Mouse (Mus musculus): ENCODE measurements around the gene Crim1.

The Crim1 gene

DNA sequence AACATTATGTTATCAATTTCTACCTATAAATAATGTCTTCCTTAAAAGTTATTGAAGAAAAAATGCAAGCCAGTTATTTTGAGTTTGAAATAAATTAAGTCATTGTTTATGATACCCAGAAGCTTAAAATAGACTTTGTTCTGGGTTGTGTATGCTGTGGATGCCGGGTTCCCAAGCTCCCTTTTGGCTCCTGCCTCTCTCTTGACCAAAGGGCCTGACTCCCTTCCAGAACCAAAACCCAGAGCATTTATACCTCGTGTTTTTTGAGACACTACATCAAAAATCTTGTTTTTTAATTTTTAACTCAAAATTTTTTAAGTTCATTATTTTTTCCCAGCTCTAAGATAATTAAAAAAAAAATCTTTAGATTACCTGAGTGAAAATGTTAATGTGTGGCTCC lies 87.3 kb downstream of the Crim1 start:
- DNase-seq (ENCODE audit: low spot score) = no peak

DNA sequence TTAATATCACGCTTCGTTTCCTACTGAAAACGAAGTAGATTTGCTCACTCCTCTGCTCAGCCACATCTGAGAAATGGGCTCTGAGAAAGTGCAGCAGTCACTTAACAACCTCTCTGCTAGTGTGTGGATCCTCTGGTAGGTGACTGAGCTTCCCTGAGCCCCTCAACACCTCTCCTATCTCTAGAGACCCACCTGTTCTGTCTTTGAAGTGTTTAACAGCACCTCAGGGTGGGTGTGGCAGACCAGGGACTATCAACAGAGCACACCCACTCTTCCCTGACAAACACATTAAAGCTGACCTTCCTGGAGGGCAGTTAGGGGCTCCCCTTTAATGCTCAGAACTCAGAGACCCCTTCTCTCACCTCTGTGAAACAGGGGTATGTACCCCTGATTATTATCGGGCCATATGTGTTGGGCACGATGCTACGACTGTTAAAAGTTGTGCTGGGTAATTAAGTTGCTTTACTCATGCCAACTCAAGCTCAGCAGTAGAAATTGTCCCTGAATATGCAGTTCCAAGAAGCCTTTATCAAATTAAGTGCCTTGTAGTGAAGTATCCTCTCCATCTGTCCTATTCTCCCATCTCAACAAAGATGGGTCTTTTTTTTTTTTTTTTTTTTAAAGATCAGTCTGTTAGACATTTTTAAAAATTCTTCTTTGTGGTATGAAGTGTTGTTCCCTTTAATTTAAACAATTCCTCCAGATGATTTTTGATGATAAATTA lies 90.3 kb downstream of the Crim1 start:
- DNase-seq (ENCODE audit: low spot score) = no peak

DNA sequence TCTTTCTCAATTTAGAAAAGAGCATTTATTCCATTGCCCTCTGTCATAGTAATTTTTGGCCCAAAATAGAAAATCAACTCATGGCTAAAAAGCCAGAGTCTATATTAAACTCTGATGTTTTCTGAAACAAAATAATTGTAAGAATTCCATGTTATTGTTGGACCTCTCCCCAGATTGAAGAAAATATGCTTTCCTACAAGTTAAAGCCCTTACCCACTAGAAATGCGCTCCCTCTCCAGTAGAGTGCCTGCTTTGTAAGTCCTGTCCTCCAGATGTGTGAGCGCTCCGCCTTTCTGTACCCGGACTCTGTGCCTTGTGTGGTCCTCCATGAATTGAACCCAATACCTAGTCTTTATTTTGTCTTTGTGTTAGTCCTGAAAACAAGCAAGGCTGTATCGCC lies 91.0 kb downstream of the Crim1 start:
- no peak for DNase-seq (ENCODE audit: low spot score)

DNA sequence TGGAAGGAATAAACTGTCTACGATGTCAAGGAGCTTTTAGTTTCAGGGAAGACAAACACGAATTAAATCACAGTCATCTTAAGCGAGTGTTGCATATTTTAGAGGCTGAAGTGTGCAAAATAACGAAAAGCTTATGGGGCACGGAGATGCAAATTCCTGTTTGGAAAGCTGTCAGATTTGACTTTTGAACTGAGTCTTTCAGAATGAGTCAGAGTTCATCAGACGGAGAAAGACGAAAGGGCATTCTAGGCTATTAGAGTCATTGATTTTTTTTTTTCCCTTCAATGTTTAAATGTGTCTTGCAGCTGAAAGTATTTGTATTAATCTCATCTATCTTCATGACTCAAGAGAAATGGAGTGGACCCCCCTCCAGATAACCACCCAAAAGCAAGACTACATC lies 92.3 kb downstream of the Crim1 start:
- no peak for DNase-seq (ENCODE audit: low spot score)

DNA sequence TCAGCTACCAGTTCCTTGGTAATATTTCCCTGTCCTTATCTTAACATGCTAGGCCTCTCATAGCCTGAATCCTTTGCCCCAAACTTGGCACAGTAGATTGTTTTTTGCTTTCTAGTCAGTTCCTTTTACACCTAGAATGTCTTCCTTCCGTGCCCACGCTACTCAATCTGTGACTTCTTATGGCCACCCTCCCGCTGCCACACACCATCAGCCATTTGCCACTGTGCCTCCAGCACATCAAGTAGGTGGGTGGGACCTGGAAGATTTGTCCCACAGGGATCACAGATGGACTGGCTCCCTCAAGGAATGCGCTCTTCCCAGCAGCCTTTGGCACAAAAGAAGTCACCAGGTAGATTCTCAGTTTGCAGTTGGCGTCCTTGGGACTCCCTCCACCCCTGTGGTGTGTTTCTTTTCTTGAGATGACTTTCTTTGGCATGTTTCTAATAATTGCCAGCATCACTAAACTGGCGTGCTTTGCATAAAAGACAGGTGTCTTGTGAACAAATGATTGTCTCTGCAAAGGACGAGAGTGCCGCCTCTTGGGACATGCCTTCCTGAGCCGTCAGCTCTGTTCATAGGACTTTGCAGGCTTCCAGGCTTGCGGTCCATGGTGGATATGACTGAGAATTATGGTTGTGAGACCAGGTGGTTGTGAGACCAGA lies 92.9 kb downstream of the Crim1 start:
- no peak for DNase-seq (ENCODE audit: low spot score)

DNA sequence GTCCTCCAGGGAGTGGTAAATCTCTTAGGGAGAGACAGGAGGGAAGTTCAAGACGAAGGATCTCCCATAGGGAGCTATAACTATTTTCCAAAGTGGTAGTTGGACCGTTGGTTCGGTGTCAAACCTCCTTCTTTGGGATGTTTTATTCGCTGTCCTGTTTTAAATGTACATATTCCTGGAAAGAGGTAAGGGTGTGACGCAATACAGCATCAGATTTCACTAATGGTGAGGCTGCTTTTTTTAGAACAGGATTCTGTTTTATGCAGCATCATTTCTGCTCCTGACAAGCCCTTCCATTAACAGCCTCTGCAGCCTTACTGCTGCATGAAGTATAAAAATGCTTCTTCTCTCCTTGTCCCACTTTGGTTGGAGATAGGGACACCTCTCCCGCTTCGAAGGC lies 95.9 kb downstream of the Crim1 start:
- no peak for DNase-seq (ENCODE audit: low spot score)

DNA sequence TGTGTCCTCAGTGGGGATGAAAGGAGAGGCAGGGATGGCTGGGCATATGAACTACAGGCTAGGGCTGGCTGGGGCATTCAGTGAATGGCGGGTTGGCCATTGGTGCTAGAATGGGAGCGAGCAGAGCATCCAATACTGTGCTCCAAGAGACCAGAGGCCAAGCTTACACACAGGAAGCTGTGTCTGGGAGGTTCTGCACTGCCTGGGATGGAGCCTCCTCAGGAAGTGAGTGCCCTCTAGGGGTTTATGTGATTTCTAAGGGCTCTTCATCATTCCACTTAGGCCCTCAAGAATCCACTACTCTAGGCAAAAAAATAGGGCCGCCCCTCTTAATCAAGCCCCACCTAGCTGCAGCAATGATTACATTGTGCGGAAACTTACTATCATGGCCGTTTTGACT lies 98.1 kb downstream of the Crim1 start:
- peak; percentile 54 for DNase-seq (ENCODE audit: low spot score)

DNA sequence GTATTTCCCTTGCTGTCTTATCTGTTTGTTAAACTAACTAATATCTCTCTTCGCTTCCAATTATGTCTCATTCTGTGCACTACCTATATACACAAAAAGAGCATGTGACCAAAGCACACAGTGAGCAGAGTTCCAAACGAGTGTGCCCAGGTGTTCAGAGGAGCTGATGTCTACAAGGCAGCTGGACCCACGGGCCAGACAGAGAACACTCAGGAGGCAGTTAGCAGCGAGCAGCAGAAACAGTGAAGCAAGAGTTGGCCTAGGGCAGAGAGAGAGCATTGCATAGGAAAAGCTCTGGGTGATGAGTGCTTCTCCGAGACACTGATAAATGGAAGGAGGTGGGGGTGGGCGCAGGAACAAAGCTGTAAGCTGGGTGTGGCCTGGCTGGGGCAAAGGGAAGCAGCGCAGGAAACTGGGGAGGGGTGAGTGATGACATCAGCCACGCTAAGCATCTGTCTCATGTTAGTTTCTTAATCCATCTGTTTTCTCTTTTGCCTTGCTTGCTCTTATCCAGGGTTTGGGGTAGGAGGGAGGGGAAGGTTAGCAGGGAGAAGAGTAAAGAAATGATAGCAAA lies 99.0 kb downstream of the Crim1 start:
- peak; percentile 26 for DNase-seq (ENCODE audit: low spot score)

DNA sequence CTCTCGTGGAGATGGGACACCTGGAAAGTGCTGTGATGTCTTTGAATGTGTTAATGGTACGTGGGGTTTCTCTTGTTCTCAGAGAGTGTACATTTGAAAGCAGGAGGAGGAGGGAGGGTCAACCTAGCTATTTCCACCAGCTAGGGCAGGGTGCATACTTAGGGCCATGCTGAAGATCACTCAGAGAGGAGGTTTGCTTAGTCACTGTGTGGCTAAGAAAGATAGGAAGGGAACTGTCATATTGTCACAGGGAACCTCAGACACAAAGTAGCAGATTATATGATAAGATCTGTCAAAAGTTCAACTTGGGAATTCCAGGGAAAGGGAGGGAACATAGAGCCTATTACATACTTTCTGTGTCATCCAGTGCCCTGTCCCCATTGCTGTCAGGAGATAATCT lies 103.0 kb downstream of the Crim1 start:
- DNase-seq (ENCODE audit: low spot score) = no peak

DNA sequence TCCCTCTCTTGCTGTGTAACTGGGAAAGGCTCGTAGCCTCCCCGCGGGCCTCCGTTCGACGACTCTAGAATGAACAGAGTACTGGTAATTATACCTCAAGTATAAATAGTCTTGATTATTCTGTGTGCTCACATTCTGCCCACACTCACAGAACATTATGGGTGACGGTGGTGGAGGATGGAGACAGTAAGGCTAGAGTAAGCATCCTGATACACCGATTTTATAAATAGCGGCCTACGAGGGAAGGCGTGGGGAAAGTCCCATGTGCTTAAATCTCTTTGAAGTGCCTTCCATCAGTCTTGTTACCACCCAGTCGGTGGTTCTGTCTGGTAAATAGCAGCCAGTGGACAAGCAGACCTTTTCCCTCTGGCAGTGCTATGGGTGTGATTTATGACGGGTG lies 104.0 kb downstream of the Crim1 start:
- DNase-seq (ENCODE audit: low spot score) = no peak

DNA sequence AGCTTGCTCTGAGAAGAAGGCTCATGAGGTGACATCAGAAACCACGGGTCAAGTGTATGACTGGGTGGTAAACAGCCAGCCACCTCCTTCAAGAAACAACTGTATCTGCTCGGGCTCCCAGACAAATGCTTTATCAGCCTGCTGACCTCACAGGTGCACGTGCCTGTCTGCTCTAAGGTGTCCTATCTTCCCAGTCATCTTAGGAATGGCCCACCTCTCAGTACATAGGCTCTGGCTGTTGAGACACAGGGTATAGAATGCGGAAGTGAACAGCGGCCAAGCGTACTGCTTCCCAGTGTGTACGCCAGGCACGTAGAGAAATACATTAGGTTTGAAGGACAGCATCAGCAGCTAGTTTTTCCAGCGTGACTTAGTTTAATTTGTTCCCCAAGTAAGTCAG lies 106.4 kb downstream of the Crim1 start:
- DNase-seq (ENCODE audit: low spot score) = no peak

DNA sequence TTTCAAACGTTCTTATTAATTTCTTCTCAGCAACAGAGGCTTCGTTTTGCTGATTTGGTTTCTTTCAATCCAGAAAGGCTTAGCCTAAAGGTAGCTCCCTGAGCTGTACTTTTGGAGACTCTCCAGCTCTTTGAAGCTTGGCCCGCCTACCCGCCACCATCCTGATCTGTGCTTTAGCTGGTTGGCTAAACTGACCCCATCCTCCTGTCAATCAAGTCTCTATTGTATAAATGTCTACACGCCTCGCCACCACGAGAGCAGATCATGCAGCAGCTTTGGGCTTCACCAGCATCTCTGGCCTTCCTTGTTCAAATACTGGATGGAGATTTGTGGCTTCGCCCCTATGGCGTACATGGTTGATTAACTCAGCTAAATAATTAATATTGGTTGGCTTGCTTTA lies 108.2 kb downstream of the Crim1 start:
- DNase-seq (ENCODE audit: low spot score) = no peak

DNA sequence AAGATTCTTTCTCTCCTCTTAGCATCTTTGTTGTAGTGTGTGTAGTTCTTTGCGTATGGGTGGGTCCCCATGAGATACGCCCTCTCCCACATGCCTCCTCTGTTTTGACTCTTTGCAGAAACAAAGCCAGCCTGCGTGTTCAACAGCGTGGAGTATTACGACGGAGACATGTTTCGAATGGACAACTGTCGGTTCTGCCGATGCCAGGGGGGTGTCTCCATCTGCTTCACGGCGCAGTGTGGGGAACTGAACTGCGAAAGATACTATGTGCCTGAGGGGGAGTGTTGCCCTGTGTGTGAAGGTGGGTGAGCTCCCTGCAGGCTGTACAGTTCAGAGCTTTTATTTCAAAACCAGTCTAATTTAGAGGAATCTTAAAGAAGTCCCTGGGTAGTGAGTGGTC lies 113.0 kb downstream of the Crim1 start:
- no peak for DNase-seq (ENCODE audit: low spot score)

DNA sequence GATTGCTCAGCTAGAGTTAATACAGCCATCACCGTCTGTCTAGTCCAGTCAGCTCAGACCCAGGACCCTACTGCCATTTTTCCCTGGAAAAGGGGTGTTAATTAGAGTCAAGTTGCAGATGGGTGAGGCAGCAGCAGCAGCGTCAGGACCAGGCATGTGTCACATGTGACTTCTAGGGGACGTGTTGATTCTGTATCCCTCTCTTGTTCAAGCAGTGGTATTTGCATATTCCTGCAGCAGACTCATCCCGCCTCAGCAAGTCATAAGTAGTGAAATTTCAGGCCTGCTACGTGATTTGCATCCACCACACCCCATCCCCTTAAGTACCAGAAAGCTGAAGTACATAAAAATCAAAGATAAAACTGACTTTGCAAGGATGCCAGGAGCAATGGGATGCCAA lies 113.6 kb downstream of the Crim1 start:
- DNase-seq (ENCODE audit: low spot score) = no peak

DNA sequence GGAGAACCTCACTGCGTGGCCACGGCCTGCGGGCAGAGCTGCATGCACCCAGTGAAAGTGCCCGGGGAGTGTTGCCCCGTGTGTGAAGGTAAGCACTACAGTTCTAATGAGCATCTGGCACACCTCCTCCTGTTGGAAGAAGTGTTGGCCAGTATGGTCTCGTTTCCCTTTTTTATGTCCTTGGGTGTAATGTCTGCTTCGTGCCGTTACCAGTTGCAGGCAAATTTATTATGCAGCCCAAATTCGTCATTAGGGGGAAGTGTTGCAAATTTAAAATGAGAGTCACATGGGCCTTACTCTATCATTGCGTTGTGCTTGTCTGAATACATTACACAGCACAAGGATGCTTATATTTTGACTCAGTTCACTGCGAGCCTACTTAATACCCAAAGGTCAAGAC lies 115.6 kb downstream of the Crim1 start:
- no peak for DNase-seq (ENCODE audit: low spot score)

DNA sequence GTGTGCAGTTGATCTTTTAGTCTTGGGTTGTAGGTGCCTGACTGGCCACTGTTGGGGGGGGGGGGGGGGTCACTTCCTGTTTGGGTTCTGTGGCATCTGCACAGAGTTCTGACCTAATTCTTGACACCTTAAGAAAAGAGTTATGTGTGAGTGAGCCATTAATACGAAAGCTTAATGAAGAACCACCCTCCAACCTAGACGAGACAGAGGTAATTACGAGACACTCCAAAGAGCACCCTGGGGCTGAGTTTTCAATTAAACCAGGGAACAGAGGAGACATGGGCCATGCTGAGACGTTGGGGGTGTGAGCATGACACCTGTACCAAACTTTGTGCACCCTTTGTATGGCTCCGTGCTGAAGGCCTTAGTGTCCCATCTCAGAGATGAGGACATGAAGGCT lies 117.3 kb downstream of the Crim1 start:
- DNase-seq (ENCODE audit: low spot score) = no peak

DNA sequence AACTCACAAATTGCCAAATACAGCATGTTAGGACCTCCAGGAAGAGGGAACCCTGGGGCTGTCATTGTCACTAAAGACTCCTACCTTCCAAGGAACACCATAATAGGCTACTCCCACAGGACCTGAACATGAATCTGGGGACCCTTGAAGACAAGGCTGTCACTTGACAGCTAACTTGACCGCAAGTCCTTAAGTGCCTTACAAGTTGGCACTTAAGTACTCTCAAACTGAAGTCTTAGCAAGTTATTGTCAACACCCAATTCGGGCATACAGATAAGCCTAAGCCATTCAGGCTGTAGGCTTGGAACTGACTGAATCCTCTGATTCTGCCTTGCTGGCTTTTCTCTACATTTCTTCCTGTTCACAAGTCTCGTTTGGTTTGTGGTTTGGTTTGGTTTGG lies 118.8 kb downstream of the Crim1 start:
- peak; percentile 26 for DNase-seq (ENCODE audit: low spot score)

DNA sequence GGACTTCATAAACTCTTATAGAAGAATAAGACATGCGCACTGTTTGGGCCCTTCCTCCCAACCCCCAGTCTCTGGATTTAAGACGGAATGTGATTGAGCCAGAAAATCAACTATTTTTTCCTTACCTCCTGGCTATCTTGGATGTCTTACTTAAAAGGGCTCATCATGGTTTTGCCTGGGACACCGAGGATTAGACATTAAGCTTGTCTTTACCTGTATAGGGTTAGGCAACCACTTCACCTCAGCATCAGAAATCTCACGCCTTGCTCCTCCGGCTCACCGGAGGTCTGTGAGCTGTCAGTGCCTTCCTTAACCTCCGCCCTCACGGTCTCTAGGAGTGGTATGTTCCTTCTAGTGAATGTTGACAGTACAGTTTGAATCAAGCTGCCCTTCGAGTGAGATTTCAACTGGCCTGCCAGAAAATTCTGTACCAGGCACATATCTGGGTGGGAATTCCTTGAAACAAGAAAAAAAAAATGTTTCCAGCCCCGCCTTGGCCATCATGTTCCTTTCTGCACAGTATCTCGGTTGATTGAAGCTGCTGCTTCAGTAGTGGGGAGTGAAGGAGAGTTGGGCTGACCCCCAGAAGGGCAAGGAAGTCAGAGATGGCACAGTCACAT lies 121.3 kb downstream of the Crim1 start:
- DNase-seq (ENCODE audit: low spot score) = peak; percentile 46

DNA sequence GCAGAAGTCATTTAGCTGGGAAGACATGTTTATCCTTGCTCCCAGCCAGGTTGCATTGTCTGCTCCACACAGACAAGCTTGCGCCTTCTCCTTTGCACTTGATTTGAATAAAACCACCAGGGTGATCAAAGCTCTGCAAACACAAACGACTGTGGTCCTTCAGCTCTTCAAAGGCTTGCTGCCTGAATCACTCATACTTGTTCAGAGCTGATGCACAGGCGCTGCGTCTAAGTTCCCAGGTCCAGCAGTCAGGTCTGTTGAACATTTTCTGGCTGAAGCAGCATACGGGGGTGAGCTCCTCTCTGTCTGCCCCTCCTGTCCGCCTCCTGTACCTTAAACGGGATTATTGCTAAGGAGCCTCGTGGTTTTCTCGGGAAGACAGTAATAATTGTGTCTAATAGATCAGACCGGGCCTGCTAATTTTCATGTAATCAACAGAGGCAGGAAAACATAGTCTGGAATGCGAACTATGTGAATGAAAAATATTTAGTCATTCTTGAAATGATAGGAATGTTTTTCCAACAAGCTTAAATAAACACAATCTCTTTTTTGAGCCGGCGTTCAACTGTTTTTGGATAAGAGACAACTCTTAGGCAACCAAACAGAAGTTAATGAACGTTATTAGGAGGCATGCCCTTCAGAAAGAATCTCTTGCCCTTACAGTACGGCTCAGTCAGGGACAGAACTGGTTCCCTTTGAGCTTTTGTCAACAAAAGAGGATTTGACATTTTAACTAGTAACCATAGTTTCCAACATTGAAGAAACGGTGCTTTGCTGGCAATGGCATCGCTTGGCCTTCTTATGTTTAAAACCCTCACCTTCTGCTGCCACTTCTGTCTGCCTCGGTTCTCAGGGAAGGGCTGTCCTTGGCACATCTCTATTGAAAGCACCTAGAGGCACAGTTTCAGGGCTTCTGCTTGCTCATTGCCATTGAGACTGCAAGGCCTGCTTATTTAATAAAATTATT lies 122.6 kb downstream of the Crim1 start:
- DNase-seq (ENCODE audit: low spot score) = peak; percentile 54

DNA sequence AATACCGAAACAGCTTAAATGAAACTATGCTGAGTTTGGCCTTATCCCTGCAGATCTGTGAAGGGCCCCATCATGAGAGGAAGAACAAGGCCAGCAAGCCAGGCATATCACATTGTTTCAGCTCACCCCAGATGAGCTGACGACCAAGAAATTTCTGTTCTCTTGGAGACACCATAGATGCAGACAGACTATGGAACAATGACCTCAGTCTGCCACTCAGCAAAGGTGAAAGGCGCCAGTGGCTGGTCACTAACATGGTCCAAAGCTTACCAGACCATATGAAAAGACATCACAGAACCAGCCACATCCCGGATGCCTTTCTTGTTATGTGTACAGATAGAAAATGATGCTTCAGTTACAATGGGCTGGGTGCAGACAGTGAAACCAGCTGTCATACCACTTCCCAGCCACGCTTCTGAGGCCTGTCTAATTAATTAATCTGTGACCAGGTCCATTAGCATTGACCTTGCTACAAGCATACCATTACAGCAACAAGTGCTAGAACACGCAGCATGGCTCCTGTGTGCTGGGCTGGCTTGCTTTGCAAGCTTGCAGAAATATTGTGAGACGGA lies 125.8 kb downstream of the Crim1 start:
- no peak for DNase-seq (ENCODE audit: low spot score)

DNA sequence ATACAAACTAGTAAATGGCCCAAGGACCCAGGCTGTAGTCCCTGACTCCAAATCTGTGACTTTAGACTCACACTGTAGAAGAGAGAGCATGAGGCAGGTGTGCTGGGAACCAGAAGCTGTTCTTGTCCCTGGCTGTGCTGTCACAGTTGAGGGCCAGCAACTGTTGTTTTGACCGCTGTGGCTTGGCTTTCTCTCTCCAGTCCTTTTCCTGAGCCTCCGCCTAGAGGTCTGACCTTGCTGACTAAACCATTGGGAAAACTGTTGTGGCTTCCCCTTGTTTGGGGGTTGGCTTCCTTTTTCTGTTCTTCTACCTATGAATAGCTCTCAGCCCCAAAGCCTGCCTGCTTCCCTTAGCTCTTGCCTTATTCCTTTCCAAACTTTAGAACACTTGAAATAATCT lies 126.3 kb downstream of the Crim1 start:
- no peak for DNase-seq (ENCODE audit: low spot score)

DNA sequence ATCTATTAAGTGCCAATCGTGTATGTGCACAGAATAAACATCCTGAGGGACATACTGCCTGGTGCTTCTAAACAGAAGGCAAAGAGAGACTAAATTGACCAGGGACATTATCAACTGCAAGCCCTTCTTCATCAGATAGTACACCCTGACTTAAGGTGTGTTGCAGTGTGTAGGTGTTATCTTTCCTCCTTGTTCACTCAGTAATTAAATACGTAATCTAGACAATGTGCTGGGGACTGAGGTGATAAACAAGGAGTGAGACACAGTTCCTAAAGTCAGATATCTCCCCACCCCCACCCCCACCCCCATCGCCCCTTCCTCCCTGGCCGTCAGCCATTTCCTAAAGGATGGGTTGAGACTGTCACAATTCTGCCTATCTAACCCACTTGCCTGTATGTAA lies 127.1 kb downstream of the Crim1 start:
- no peak for DNase-seq (ENCODE audit: low spot score)
